Mouse (Mus musculus): ENCODE data around the gene Tpm3.

Tpm3 gene

DNA sequence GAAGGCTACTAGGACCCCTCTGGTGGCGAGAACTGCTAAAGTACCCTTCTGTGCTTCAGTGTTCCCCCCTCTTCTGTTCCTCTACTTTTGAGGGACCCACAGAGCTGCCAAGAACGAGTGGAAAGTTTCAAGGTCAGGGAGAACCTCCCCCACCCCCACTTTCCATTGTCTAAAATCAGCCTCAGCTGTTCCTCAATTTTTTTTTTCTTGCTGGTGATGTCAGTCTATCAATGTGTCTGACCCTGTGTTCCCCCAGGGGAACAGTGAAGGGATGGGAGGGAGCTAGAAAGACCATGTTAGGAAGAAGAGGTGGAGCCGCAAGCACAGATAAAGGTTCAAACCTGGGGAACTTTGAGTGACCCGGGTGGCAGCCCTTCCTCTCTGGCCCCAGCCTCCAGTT, at the start of gene Tpm3:
Gene Tpm3 (plus strand): TSS at position 356 of the 400 bp plus-strand sequence.
- no peak for DNase-seq

DNA sequence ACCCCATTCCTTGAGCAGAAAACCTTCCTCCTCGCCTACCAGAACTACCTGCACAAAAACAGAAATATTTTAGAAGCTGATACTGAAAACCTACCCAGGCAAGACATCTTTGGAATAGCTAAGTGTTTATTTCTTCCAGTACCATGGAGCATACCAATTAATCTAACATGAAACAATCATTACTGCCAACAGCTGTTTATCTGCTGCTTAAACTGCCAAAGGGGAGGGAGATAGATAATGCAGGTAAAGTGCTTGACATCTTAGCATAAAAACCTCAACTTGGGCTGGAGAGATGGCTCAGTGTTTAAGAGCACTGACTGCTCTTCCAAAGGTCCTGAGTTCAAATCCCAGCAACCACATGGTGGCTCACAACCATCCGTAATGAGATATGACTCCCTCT, 37.8 kb upstream of the Tpm3 start:
- DNase-seq = no peak

- DNase-seq = no peak
Measured at GRCm38 (mm10) chr3:90036263-90036662, 36.2 kb upstream of the Tpm3 start.

GRCm38 (mm10) chr3:90049691-90050090, 22.8 kb upstream of the Tpm3 start:
- no peak for DNase-seq

GRCm38 (mm10) chr3:90051441-90052350, 20.8 kb upstream of the Tpm3 start, which contains the start of gene 4933434E20Rik:
TSS of gene 4933434E20Rik (plus strand) at chr3:90051636.
- DNase-seq = peak; percentile 98

GRCm38 (mm10) chr3:90052351-90053241, 19.9 kb upstream of the Tpm3 start, which contains the start of gene Ubap2l:
TSS of gene Ubap2l (minus strand) at chr3:90052628.
- DNase-seq = peak; percentile 100

DNA sequence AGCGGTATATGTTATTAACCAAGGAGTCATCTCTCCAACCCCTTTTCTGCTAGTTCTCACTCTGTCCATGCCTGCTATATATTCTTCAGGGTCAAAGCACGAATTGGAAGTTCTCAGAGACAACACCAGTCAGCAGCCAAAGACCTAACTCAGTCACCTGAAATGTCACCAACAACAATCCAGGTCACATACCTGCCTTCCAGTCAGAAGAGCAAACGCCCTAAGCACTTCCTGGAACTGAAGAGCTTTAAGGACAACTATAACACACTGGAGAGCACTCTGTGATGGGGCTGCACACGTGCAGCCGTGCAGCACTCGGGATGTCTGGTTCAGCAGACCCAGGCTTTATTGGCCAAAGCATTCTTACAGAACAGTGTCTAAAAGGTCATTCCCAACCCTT, 10.9 kb upstream of the Tpm3 start:
- DNase-seq = peak; percentile 69

GRCm38 (mm10) chr3:90062539-90062938, 9.9 kb upstream of the Tpm3 start:
- DNase-seq = peak; percentile 69

GRCm38 (mm10) chr3:90064383-90064782, 8.1 kb upstream of the Tpm3 start:
- peak; percentile 9 for DNase-seq

GRCm38 (mm10) chr3:90065553-90065952, 6.9 kb upstream of the Tpm3 start:
- DNase-seq = peak; percentile 80

- DNase-seq = peak; percentile 87
Measured at GRCm38 (mm10) chr3:90067851-90068250, 4.6 kb upstream of the Tpm3 start.

DNA sequence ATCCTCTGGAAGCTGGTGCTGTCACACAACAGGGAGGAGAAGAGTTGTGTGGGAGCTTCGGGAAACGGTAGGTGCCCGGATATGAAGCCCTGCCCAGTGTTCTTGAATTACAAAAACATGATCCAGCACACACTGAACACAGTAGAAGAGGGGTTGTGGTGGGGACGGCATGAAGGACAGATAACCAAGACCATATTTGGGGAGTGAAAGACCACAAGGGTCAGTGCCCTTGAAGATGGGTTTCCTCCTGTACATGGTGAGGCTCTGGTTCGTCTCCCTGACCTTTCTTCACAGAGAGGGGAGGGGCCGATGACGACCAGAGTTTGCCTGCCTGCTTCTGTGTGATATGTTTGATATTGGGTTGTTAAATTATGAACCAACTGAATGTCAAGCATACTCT, 2.8 kb upstream of the Tpm3 start:
- DNase-seq = no peak

GRCm38 (mm10) chr3:90076921-90077716, 4.7 kb downstream of the Tpm3 start:
- DNase-seq = peak; percentile 96

DNA sequence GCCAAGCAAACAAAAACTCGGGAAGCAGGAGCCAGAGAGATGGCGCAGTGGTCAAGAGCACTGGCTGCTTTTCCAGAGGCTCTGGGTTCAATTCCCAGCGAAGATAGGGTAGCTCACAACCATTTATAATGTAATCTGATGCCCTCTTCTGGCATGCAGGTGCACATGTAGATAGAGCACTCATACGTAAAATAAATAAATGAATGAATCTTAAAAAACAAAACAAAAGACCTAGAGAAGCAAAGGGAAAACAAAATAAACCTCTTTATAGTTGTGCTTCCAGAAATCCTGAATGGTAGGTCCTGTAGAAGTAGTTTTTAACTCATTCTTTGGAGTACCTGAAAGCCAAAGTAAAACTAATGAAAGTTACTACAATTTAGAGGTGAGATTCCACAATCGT, 5.8 kb downstream of the Tpm3 start:
- no peak for DNase-seq

DNA sequence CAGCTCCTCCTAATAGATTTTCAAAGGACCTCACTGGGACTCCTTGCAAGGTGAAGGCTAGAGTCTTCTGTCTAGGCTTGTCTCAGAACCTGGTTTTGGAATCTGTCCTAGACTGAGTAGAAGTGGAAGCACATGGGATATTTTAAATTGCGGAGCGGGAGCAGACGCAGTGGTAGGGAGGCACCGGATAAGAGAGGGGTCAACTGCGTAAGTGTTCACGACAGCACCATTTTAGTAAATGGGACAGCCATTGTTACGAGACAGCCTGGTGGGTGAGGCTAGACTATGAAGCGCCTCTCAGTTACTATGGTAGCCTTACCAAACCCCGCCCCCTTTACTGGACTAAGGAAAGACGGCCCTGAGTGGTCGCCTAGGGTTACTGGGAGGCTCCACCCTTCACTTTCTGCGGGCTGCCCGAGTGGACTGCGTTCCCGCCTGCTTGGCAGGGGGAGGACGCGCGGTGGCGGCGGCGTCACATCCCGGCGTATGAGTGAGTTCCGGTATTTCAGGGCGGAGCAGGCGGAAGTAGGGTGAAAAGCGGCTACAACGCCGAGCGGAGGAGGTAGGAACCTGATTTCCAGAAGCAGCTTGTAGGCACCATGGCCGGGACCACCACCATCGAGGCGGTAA, 6.8 kb downstream of the Tpm3 start:
- peak; percentile 100 for DNase-seq

GRCm38 (mm10) chr3:90079763-90080497, 7.5 kb downstream of the Tpm3 start:
- DNase-seq = peak; percentile 98

DNA sequence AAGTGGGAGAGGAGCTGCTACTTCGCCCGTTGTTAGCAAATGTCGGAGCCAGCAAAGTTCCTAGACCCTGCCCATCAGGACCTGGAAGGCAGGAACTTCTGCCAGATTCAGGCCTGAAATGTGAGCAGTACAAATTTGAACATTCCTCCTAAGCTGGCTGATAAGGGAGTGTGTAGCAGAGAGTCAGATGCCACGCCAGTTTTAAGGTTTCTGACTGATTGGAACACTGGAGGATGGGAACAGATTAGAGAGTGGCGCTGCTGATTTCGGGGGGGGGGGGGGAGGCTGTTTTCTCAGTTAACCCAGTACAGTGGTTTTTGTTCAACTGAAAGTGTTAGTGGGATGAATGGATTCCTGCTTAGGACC, 8.0 kb downstream of the Tpm3 start:
- no peak for DNase-seq

DNA sequence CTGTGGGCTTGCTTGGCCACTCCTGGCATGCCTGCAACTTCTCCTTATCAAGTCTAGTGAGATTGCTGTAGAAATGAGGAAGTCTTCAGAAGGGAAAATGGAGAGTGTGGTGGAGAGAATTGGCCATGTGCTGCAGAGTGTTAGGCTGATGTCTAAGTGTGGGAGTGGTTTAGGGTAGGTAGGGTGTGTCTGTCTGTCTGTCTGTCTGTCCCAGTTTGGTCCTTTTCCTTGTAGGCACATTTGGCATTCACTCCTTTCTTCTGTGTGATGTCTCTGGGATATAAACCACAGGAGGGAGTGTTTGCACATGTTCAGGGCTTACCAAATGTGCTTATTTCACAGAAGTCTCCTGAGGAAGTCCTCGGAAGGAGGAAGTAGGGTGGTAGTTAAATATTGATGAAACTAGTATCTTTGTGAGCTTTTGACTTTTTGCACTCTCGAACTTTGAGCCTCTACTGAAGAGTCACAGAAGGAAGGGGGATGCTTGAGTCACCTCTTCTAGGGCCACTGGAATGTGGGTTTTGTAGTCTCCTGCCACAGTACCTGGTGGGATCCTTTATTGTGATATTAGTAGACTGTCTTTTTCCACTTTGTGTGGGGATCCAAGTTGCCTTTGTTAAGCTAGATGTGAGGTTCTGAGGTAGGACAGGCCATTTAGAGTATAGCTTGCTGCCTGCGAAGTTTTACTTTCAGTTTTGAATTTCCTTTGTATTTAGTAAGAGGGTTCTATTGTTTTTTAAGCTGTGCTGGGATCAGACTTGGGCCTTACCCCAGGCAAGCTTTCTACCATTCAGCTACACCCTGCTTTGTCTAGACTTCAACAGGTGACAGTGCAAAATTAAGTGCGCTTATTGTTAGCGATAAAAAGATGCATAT, 9.2 kb downstream of the Tpm3 start:
- peak; percentile 92 for DNase-seq

DNA sequence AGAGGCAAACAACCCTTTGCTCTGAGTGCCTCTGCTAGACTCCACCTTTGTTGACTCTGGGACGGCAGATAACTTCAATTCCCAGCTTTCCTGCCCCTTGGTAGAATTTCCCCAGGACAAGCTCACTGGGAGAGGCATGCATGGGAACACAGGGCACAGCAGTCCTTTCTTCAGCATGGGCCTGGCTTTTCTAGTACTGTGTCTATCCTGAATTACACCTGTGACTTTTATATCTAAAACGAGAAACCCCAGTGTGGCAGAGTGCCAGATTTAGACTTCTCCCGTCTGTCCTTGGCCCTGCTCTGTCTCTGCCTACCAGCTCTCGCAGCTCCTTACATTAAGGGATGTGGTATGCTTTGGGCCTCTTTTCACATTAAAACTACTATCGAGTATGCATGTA, 10.6 kb downstream of the Tpm3 start:
- DNase-seq = no peak

- DNase-seq = no peak
Measured at GRCm38 (mm10) chr3:90083698-90084324, 11.4 kb downstream of the Tpm3 start.

Measured in heart, adult 11 months (tissue).